In genomic region chr11:109546305-109547001, GRCm38 (mm10) we compare ENCODE assay signal across 13 mouse cellular contexts.
DNase-seq lines count a peak whose midpoint lies in the region; ATAC-seq and TF ChIP-seq lines count a peak whose summit lies in the region.
"Had no signal": no experiment of that assay in that cellular context is flagged by ENCODE, and none has a peak within 500 bp of the region (broad histone marks: within the 10 kb centered on the region; RNA-seq: fewer than 3 reads in every experiment).

No protein-coding gene starts in this region.

- H3K9me3 ChIP-seq in midbrain, embryonic 10.5 days (replicated peaks) = no peaks in the 10 kb centered on the region
- H3K9me3 ChIP-seq in midbrain, embryonic 15.5 days = no peaks in the 10 kb centered on the region
- H3K9me3 ChIP-seq in liver, embryonic 14.5 days (ENCODE audit: control insufficient read depth, low read length) = no peaks in the 10 kb centered on the region
- H3K9me3 ChIP-seq: forebrain, embryonic 10.5 days; hindbrain, embryonic 15.5 days; neural tube, embryonic 15.5 days had no signal

- H3K4me2 ChIP-seq in midbrain, embryonic 15.5 days = no peak overlapping the region
- H3K4me2 ChIP-seq in liver, embryonic 14.5 days (ENCODE audit: low read depth) = no peak overlapping the region; the same call in 1 of the 2 replicates
- H3K4me2 ChIP-seq: hindbrain, embryonic 15.5 days; neural tube, embryonic 15.5 days had no signal

- H3K9ac ChIP-seq in midbrain, embryonic 15.5 days = no peak overlapping the region
- H3K9ac ChIP-seq in liver, embryonic 14.5 days (replicated peaks) = no peak overlapping the region; the same call in 1 of the 2 replicates
- H3K9ac ChIP-seq: hindbrain, embryonic 15.5 days; neural tube, embryonic 15.5 days had no signal

- no peaks in the 10 kb centered on the region for H3K36me3 ChIP-seq in midbrain, embryonic 10.5 days
- H3K36me3 ChIP-seq in midbrain, embryonic 15.5 days (replicated peaks) = no peaks in the 10 kb centered on the region
- no peaks in the 10 kb centered on the region for H3K36me3 ChIP-seq in liver, embryonic 14.5 days (replicated peaks; ENCODE audit: control insufficient read depth, insufficient read depth, low read depth)
- H3K36me3 ChIP-seq: forebrain, embryonic 10.5 days; hindbrain, embryonic 15.5 days; neural tube, embryonic 15.5 days had no signal

- no peaks in the 10 kb centered on the region for H3K27me3 ChIP-seq in midbrain, embryonic 10.5 days (ENCODE audit: low read depth, poor library complexity, severe bottlenecking)
- no peaks in the 10 kb centered on the region for H3K27me3 ChIP-seq in midbrain, embryonic 15.5 days (replicated peaks)
- no peaks in the 10 kb centered on the region for H3K27me3 ChIP-seq in liver, embryonic 14.5 days (ENCODE audit: control insufficient read depth, insufficient read depth, low read length)
- H3K27me3 ChIP-seq: hindbrain, embryonic 15.5 days; neural tube, embryonic 15.5 days; Patski had no signal

- no peak for TF ChIP-seq EP300 in liver, embryonic 14.5 days (IDR thresholded peaks at IDR 0.05; ENCODE audit: low read depth)

- ATAC-seq in midbrain, embryonic 15.5 days (replicated peaks) = no peak
- ATAC-seq in liver, embryonic 14.5 days (ENCODE audit: insufficient read depth) = no peak
- ATAC-seq: Patski had no signal

- no peak overlapping the region for H3K4me3 ChIP-seq in midbrain, embryonic 10.5 days
- H3K4me3 ChIP-seq in midbrain, embryonic 15.5 days = no peak overlapping the region
- H3K4me3 ChIP-seq in liver, embryonic 14.5 days (ENCODE audit: insufficient read depth in 1 of 2, low read depth in 2 of 2, low read length in 2 of 2) = no peak overlapping the region
- H3K4me3 ChIP-seq: forebrain, embryonic 10.5 days; heart, adult 2 months; hindbrain, embryonic 15.5 days; neural tube, embryonic 15.5 days had no signal

- no peak overlapping the region for H3K27ac ChIP-seq in midbrain, embryonic 10.5 days (replicated peaks)
- no peak overlapping the region for H3K27ac ChIP-seq in midbrain, embryonic 15.5 days
- peak overlapping the region; percentile 58 for H3K27ac ChIP-seq in liver, embryonic 14.5 days
- H3K27ac ChIP-seq: forebrain, embryonic 10.5 days; heart, adult 2 months; hindbrain, embryonic 15.5 days; neural tube, embryonic 15.5 days had no signal

- TF ChIP-seq CTCF in liver, embryonic 14.5 days (IDR thresholded peaks at IDR 0.05; ENCODE audit: low read depth) = no peak

- peaks cover 21% of the 10 kb centered on the region for H3K4me1 ChIP-seq in midbrain, embryonic 10.5 days
- H3K4me1 ChIP-seq in midbrain, embryonic 15.5 days = no peaks in the 10 kb centered on the region
- H3K4me1 ChIP-seq in liver, embryonic 14.5 days (replicated peaks; ENCODE audit: control insufficient read depth in 2 of 2, insufficient read depth in 2 of 2, low read length in 1 of 2) = peaks cover 62 to 73% of the 10 kb centered on the region in 2 experiments
- H3K4me1 ChIP-seq: hindbrain, embryonic 15.5 days; neural tube, embryonic 15.5 days had no signal

- whole genome bisulfite sequencing in midbrain, embryonic 10.5 days = 71% methylated on average over 16 of the region's 16 CpGs
- 49% methylated on average over 16 of the region's 16 CpGs for WGBS in midbrain, embryonic 15.5 days
- WGBS in liver, embryonic 14.5 days (ENCODE audit: insufficient replicate concordance) = 56% methylated on average over 16 of the region's 16 CpGs

- peak; percentile 36 for DNase-seq in heart, postnatal 4 days
- no peak for DNase-seq in heart, adult 9 months (ENCODE audit: low spot score in 2 of 2)
- DNase-seq in midbrain, embryonic 10.5 days (ENCODE audit: low spot score) = peak; percentile 24
- no peak for DNase-seq in liver, embryonic 14.5 days (ENCODE audit: low read depth in 3 of 3, low spot score in 3 of 3)
- no peak for DNase-seq in ovary, adult 18-20 months (ENCODE audit: low spot score)
- DNase-seq in frontal cortex, postnatal 14 days (ENCODE audit: low spot score in 2 of 2) = no peak
- DNase-seq: cerebellum, adult 9-10 months; heart, adult 2 months had no signal

Comparison
In these comparisons a context has a peak if more than half of its experiments do, and no peak if none do; other contexts are left out.
1. DNase-seq: peak in heart, postnatal 4 days (single experiment) and midbrain, embryonic 10.5 days (single experiment); none in heart, adult 9 months (0 of 2), liver, embryonic 14.5 days (0 of 3), ovary, adult 18-20 months (single experiment) and frontal cortex, postnatal 14 days (0 of 2).